Mouse (Mus musculus) CH12.LX (cell line): Measurements from ENCODE around the gene Lyst.

Source experiments
- CHD1 ChIP-seq: IDR thresholded peaks from 2 replicates; pipeline ENCODE4 v1.6.1; 2012; ENCODE audit warnings: low read depth, low read length, improper control_type of control experiment, inconsistent platforms
- CTCF ChIP-seq, 2 experiments: IDR thresholded peaks in 1 of 2; conservative IDR thresholded peaks in 1 of 2; 2 replicates each; pipeline ENCODE4 v1.5.1; 2011 to 2012; ENCODE audit warnings: low read depth in 2 of 2, low read length in 2 of 2, improper control_type of control experiment in 1 of 2, inconsistent platforms in 1 of 2, mild to moderate bottlenecking in 1 of 2, moderate library complexity in 1 of 2
- EP300 ChIP-seq: IDR thresholded peaks from 2 replicates; pipeline ENCODE4 v1.6.1; 2011; ENCODE audit warnings: low read length, improper control_type of control experiment
- JUN ChIP-seq: IDR thresholded peaks from 2 replicates; pipeline ENCODE4 v1.6.1; 2011; ENCODE audit warnings: low read depth, mild to moderate bottlenecking, low read length, improper control_type of control experiment, moderate library complexity; ENCODE audit not compliant: insufficient read depth
- MAX ChIP-seq: IDR thresholded peaks from 2 replicates; pipeline ENCODE4 v1.6.1; 2011; ENCODE audit warnings: low read length, improper control_type of control experiment
- UBTF ChIP-seq: IDR thresholded peaks from 2 replicates; pipeline ENCODE4 v1.6.1; 2012; ENCODE audit warnings: low read depth, mild to moderate bottlenecking, inconsistent platforms, low read length, improper control_type of control experiment, moderate library complexity
- ZC3H11A ChIP-seq: IDR thresholded peaks from 2 replicates; pipeline ENCODE4 v1.6.1; 2012; ENCODE audit warnings: low read depth, mild to moderate bottlenecking, inconsistent platforms, low read length, improper control_type of control experiment
- ZKSCAN1 ChIP-seq: IDR thresholded peaks from 2 replicates; pipeline ENCODE4 v1.6.1; 2012; ENCODE audit warnings: low read depth, inconsistent platforms, low read length, improper control_type of control experiment, borderline replicate concordance

- no peak for TF ChIP-seq UBTF
- TF ChIP-seq MAX = no peak
- no peak for TF ChIP-seq CHD1
- no peak for TF ChIP-seq JUN
- no peak for TF ChIP-seq EP300
- no peak for TF ChIP-seq CTCF (conservative IDR thresholded peaks at IDR 0.05 in 1 of 2, IDR thresholded peaks at IDR 0.05 in 1 of 2; ENCODE audit: low read depth in 2 of 2, low read length in 2 of 2)
- no peak for TF ChIP-seq ZKSCAN1
- TF ChIP-seq ZC3H11A = no peak
Measured at GRCm38 (mm10) chr13:13638725-13639124, 48.5 kb downstream of the Lyst start.
